Mouse (Mus musculus): Measurements from ENCODE around the gene Rbp7. TPM values are rescaled to one million over a fixed set of nuclear protein-coding genes. Genes with fewer than 3 reads are reported as not detected.
"Not testable (repeated sequence)": the region's sequence is repeated elsewhere in the genome, so short reads cannot be mapped to it uniquely, and the experiment has no call there.

The Rbp7 gene
- polyA plus RNA-seq, 1 experiment from 2014 or later = 0.41 TPM

DNA sequence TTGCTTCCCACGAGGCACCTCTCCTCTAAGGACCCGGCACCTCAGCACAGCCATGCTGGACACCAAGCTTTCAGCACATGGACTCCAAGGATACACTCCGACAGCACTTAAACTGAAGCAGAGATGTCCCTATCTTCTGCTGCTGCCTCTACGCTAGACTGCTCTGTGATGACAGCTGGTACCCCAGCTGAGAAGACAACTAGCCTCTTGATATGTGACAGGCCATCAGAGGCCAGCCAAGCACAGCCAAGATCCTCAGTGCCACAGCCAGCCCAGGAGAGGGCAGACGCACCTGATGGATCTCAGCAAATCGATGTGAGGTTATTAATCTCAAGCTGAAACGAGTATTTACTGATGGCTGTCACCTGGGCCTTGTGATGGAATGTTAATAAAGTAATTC lies 20.3 kb upstream of the Rbp7 start:
- WGBS = 79% methylated on average over 7 of the region's 7 CpGs
- H3K4me3 ChIP-seq = no peak overlapping the region
- no peak for ATAC-seq (ENCODE audit: low FRiP score, low read depth)
- no peaks in the 10 kb centered on the region for H3K27me3 ChIP-seq
- H3K9ac ChIP-seq = no peak overlapping the region
- H3K27ac ChIP-seq = no peak overlapping the region
- H3K4me1 ChIP-seq = no peaks in the 10 kb centered on the region
- H3K36me3 ChIP-seq = peaks cover 37% of the 10 kb centered on the region
- no peak overlapping the region for H3K4me2 ChIP-seq (replicated peaks)
- H3K9me3 ChIP-seq = no peaks in the 10 kb centered on the region

DNA sequence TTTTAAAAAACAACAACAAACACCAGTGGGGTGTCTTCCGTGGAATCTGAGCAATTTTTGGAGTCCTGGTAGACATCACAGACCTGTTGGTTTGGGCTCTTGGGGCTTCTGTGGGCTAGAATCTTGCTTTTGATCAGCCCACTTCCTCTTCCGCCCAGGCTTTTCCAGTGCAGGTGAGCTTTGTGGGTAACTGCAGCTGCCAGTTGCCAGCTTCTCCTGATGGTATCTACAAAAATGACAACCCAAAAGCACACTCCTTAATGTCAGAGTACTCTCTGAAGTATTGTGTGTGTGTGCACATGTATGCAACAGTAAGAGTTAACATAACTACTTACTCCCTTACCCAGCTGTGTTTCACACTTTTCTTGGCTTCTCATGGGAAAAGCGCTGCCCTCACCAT lies 14.8 kb upstream of the Rbp7 start:
- Histone ChIP-seq H3K36me3 (peaks cover 55% of the 10 kb centered on the region), H3K27ac (no peak overlapping the region), H3K4me1 (no peaks in the 10 kb centered on the region), H3K9me3 (no peaks in the 10 kb centered on the region), H3K4me2 (replicated peaks) (no peak overlapping the region), H3K4me3 (no peak overlapping the region), H3K27me3 (no peaks in the 10 kb centered on the region), H3K9ac (no peak overlapping the region)
- no peak for ATAC-seq (ENCODE audit: low FRiP score, low read depth)
- 95% methylated on average over 3 of the region's 3 CpGs for WGBS

DNA sequence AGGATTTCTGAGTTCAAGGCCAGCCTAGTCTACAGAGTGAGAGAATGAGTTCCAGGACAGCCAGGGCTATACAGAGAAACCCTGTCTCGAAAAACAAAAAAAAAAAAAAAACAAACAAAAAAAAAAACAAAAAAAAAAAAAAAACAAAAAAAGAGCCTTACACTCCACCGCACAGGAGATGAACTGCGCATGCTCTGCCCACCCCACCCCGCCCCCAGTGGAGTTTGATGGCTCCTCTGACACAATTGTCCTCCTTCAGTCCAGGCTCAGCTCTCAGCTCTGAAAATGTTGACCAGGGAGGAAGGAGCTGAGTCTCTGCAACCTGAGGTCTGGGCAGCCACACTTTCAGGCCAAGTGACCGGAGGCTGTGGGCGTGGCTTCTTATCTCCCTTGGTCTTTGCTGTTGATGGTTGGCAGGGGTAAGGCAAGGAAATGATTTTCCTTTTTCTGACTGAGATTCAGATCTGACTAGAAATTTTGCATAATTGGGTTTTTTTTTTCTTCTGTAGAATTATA lies 8.7 kb upstream of the Rbp7 start:
- Histone ChIP-seq H3K4me1 (no peaks in the 10 kb centered on the region), H3K4me2 (replicated peaks) (no peak overlapping the region), H3K27me3 (no peaks in the 10 kb centered on the region), H3K9ac (no peak overlapping the region), H3K36me3 (peaks cover 8% of the 10 kb centered on the region), H3K9me3 (no peaks in the 10 kb centered on the region), H3K27ac (no peak overlapping the region), H3K4me3 (no peak overlapping the region)
- 78% methylated on average over 6 of the region's 6 CpGs for WGBS
- no peak for ATAC-seq (ENCODE audit: low FRiP score, low read depth)

DNA sequence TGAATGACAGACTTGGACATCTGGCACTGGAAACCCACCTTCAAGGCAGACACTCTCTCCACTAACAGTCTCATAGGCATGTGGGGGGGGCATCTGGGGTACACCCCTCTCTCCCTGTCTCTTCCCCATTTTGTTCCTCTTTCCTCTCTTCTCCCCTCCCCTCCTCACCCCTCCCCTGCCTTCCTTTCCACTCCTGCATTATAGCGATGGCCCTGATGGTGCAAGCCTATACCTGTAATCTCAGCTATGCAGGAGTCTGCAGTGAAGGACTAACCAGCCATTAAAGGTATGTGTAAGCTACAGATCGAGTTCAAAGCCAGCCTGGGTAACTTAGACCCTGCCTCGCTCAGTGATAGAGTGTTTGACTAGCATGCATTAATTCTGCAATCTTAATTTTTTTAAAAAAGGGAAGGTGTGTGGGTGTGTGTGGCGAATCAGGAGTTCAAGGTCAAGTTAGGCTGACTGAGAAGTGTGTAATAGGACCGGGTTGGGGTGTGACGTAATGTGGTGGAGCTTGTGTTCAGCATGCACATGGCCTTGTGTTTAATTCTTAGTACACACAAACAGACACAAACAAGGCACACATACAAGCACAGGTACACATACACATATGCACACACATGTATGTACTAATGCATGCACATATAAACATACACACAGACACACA lies 7.7 kb upstream of the Rbp7 start:
- H3K27ac ChIP-seq = no peak overlapping the region
- no peak overlapping the region for H3K4me2 ChIP-seq (replicated peaks)
- no peaks in the 10 kb centered on the region for H3K27me3 ChIP-seq
- H3K4me1 ChIP-seq = no peaks in the 10 kb centered on the region
- WGBS = 76% methylated on average over 6 of the region's 6 CpGs
- no peak overlapping the region for H3K4me3 ChIP-seq
- ATAC-seq (ENCODE audit: low FRiP score, low read depth) = no peak
- H3K9ac ChIP-seq = no peak overlapping the region
- H3K36me3 ChIP-seq = no peaks in the 10 kb centered on the region
- no peaks in the 10 kb centered on the region for H3K9me3 ChIP-seq

DNA sequence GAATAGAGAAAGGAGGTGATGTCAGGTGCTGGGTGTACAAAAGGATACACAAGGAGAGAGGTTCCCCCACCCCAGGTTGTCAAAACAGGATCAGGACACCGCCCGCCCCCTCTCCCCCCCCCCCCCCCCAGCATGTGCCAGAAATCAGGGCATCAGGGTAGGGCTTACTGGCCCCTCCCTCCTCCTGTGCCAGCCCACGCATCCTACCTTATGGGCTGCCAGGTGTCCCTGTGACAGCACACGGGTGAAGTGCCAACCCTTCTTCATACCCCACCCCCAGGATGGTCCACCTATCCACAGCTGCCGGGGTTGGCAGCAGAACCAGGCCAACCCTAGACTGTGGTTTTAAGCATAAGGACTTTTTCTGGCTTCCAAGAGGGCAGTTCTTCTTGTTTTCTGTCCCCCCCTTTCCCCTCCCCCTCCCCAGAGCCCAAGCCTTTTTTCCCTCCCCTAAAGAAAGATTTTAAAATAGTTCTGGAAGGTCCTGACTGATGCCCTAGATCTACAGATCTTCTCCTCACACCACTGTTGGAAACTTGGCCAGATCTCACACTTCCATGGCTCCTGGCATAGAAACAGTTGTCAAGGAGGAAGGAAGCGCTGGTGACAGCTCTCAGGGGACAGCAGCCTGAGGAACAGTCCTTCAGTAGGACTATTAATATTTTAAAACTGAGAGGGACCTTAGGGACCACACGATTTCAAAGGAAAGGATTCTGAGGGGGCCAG lies 7.0 kb upstream of the Rbp7 start:
- no peak overlapping the region for H3K27ac ChIP-seq
- no peak overlapping the region for H3K9ac ChIP-seq
- no peak overlapping the region for H3K4me3 ChIP-seq
- no peaks in the 10 kb centered on the region for H3K27me3 ChIP-seq
- H3K36me3 ChIP-seq = no peaks in the 10 kb centered on the region
- H3K4me2 ChIP-seq (replicated peaks) = no peak overlapping the region
- 70% methylated on average over 7 of the region's 7 CpGs for WGBS
- no peaks in the 10 kb centered on the region for H3K9me3 ChIP-seq
- H3K4me1 ChIP-seq = no peaks in the 10 kb centered on the region
- no peak for ATAC-seq (ENCODE audit: low FRiP score, low read depth)

DNA sequence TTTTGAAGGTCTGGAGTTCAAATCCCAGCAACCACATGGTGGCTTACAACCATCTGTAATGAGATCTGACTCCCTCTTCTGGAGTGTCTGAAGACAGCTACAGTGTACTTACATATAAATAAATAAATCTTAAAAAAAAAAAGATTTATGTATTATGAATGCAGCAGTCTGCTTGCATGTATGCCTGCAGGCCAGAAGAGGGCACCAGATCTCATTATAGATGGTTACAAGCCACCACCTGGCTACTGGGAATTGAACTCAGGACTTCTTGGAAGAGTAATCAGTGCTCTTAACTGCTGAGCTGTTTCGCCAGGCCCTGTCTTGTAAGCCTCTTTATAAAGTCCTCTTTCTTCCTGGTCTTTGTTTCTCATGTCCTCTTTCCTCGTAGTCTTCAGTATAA lies 5.7 kb upstream of the Rbp7 start:
- H3K4me2 ChIP-seq (replicated peaks); H3K27ac ChIP-seq; H3K4me1 ChIP-seq; H3K9me3 ChIP-seq; H3K4me3 ChIP-seq; H3K27me3 ChIP-seq; H3K9ac ChIP-seq; H3K36me3 ChIP-seq; ATAC-seq (ENCODE audit: low FRiP score, low read depth): not testable (repeated sequence)
- WGBS = 88% methylated on average over 2 of the region's 2 CpGs

DNA sequence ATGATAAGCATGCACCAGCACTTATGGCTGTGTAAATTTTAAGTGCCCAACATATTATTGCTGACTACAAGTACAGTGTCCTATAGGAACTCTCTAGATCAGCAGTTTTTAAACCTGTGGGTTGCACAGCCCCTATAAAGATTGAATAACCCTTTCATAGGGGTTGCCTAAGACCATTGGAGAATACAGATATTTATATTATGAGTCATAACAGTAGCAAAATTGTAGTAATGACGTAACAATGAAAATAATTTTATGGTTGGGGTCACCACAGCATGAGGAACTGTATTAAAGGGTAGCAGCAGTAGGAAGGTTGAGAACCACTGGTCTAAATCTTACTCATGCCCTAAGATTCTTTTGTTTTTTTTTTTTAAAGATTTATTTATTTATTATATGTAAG lies 4.6 kb upstream of the Rbp7 start:
- Histone ChIP-seq H3K9ac (no peak overlapping the region), H3K36me3 (no peaks in the 10 kb centered on the region), H3K4me1 (no peaks in the 10 kb centered on the region), H3K4me2 (replicated peaks) (no peak overlapping the region), H3K4me3 (no peak overlapping the region), H3K9me3 (no peaks in the 10 kb centered on the region), H3K27ac (no peak overlapping the region), H3K27me3 (no peaks in the 10 kb centered on the region)
- ATAC-seq (ENCODE audit: low FRiP score, low read depth) = no peak
- WGBS = 75% methylated on average over 1 of the region's 1 CpGs

DNA sequence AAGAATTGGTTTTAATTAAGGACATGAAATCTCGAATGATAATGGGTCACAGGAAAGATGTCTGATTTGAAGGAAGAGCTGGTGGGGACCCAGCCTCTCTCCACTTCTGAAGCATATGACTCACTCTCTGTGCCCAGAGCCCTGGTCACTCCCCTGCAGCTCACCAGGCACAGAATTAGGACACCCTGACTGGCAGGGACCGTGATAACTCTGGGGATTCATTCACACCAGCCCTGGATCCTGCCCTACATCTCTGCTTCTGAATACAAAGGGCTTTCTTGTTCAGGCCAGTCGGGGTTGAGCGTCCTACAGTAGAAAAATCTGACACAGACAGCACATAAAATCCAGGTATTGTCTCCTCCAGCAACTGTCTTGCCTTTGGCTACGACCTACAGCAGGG lies 3.7 kb upstream of the Rbp7 start:
- Histone ChIP-seq H3K4me2 (replicated peaks) (no peak overlapping the region), H3K4me3 (no peak overlapping the region), H3K27me3 (no peaks in the 10 kb centered on the region), H3K27ac (no peak overlapping the region), H3K9ac (no peak overlapping the region), H3K36me3 (no peaks in the 10 kb centered on the region), H3K4me1 (no peaks in the 10 kb centered on the region), H3K9me3 (no peaks in the 10 kb centered on the region)
- 69% methylated on average over 5 of the region's 5 CpGs for WGBS
- no peak for ATAC-seq (ENCODE audit: low FRiP score, low read depth)

DNA sequence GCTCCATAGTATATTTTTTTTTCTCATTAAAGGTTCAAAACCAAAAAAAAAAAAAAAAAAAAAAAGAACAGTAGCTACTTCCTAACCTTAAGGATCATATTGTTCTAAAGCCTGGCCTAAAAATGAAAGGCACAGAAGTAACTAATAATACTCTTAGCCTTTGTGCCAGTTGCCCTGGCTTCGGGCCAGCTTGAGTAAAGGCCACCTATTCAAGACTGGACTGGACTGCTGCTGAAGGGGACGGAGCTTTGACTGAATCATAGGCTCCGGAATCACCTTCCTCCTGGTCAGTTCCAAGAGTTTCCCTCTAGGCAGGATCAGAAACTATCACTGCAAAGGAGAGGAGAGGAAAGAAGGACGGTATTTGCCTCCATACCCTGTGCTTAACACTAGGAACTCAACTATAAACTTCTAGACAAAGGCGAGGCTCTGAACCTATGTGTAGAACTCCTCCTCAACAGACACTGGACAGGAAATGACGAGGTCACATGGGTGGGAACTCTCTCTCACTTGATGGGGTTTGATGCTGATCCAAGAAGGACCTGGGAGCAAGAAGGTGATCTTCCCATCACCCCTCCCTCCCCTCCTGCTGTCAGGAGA lies 3.2 kb upstream of the Rbp7 start:
- no peaks in the 10 kb centered on the region for H3K27me3 ChIP-seq
- H3K4me1 ChIP-seq = no peaks in the 10 kb centered on the region
- no peak overlapping the region for H3K27ac ChIP-seq
- no peaks in the 10 kb centered on the region for H3K9me3 ChIP-seq
- no peak overlapping the region for H3K4me3 ChIP-seq
- WGBS = 75% methylated on average over 6 of the region's 6 CpGs
- ATAC-seq (ENCODE audit: low FRiP score, low read depth) = no peak
- H3K9ac ChIP-seq = no peak overlapping the region
- no peaks in the 10 kb centered on the region for H3K36me3 ChIP-seq
- no peak overlapping the region for H3K4me2 ChIP-seq (replicated peaks)

DNA sequence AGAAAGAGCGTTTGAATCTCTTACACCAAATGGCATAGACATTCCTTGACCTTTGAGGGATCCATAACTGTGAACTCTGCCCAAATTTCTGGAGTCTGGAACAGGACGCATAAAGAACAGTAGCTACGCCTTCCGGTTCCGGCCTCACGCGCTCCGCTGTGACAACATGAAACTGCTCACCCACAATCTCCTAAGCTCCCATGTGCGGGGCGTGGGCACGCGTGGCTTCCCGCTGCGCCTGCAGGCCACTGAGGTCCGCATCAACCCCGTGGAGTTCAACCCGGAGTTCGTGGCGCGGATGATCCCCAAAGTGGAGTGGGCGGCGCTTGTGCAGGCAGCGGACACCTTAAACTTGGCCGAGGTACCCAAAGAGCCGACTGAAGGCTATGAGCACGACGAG lies 2.4 kb upstream of the Rbp7 start:
- ATAC-seq (ENCODE audit: low FRiP score, low read depth); H3K36me3 ChIP-seq; H3K4me1 ChIP-seq; H3K9me3 ChIP-seq; H3K27me3 ChIP-seq; H3K4me3 ChIP-seq; H3K9ac ChIP-seq; H3K27ac ChIP-seq; H3K4me2 ChIP-seq (replicated peaks): not testable (repeated sequence)
- WGBS = 85% methylated on average over 27 of the region's 27 CpGs

DNA sequence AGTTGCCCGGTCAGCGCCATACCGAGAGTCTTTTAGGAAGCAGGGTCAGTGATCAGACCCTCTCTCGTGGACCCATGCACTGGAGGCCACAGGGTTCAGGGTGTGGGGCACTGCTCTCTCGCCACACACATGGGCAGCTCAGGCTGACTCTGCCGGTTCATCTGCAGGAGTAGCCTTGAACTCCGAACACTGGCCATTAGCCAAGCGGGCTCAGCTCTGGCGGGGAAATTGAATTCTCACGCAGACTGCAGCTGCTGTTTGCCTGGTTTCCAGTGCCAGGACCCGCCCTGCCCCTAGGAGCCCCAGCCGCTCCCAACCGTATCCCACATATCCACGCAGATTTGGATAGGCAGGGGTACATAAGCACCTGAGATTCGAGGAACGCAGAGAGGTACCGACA lies 515 bp downstream of the Rbp7 start:
- H3K27me3 ChIP-seq = no peaks in the 10 kb centered on the region
- H3K4me1 ChIP-seq = no peaks in the 10 kb centered on the region
- no peak overlapping the region for H3K4me3 ChIP-seq
- no peaks in the 10 kb centered on the region for H3K36me3 ChIP-seq
- no peak for ATAC-seq (ENCODE audit: low FRiP score, low read depth)
- no peak overlapping the region for H3K9ac ChIP-seq
- H3K27ac ChIP-seq = no peak overlapping the region
- no peak overlapping the region for H3K4me2 ChIP-seq (replicated peaks)
- 83% methylated on average over 17 of the region's 17 CpGs for WGBS
- no peaks in the 10 kb centered on the region for H3K9me3 ChIP-seq

DNA sequence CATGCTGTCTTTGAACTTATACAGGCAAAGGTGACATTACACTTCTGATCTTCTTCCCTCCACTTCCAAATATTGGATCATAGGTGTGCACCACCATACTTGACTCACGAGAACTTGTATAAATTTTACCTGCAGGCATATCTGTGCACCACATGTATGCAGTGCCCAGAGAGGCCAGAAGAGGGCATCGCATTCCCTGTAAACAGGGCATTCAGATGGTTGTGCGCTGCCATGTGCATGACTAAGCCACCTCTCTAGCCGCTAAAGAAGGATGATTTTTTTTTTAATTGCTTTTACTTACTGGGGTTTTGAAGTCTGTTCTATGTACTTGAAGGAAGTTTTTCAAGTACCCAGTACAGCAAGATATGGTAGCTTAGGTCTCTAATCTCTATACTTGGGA lies 1.1 kb downstream of the Rbp7 start:
- H3K36me3 ChIP-seq = no peaks in the 10 kb centered on the region
- H3K4me1 ChIP-seq = no peaks in the 10 kb centered on the region
- H3K4me2 ChIP-seq (replicated peaks) = no peak overlapping the region
- H3K27ac ChIP-seq = no peak overlapping the region
- no peak overlapping the region for H3K9ac ChIP-seq
- WGBS = 83% methylated on average over 4 of the region's 4 CpGs
- H3K9me3 ChIP-seq = no peaks in the 10 kb centered on the region
- no peaks in the 10 kb centered on the region for H3K27me3 ChIP-seq
- H3K4me3 ChIP-seq = no peak overlapping the region
- no peak for ATAC-seq (ENCODE audit: low FRiP score, low read depth)
